Mouse (Mus musculus): ENCODE data around the gene Pprc1. TPM values are rescaled to one million over a fixed set of nuclear protein-coding genes. Genes with fewer than 3 reads are reported as not detected.

Pprc1 gene
- total RNA-seq, 2 experiments from 2014 or later: 12.5 to 13.7 TPM

GRCm38 (mm10) chr19:46114617-46115016, 69.9 kb downstream of the Pprc1 start:
- DNase-seq: no peak

- DNase-seq: no peak
These were observed 74.8 kb downstream of the Pprc1 start for GRCm38 (mm10) chr19:46119458-46119857.

DNA sequence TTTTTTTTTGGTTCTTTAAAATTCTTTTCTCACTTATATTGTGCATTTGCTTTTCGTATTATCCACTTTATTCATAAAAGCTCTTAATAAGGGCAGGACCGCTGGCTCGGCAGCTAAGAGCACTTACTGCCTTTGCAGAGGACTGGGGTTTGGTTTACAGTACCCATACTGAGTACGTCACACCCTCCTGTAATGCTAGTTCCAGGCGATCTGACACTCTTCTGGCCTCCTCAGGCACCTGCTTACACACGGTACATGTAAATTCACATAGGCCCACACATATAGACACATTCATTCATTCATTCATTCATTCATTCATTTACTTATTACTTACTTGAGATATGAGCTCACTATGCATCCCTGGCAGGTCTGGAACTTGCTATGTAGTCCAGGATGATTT, 76.2 kb downstream of the Pprc1 start:
- DNase-seq: no peak

Other genes starting within 250 kb of the Pprc1 start
- gene Kcnip2, start 228.8 kb upstream of the Pprc1 start, total RNA-seq (2021): under 1 TPM in 1 of 2 experiments, not detected in 1; 0.29 TPM
- gene Armh3, start 46.4 kb upstream of the Pprc1 start, total RNA-seq (2021): 10 to 100 TPM; 10.2 TPM
- gene Hps6, start 41.4 kb upstream of the Pprc1 start, total RNA-seq (2021): 1 to 10 TPM; 2.7 to 3.9 TPM
- gene Ldb1, start 328 bp downstream of the Pprc1 start, total RNA-seq (2021): 10 to 100 TPM; 15.5 to 16.5 TPM
- 10 to 100 TPM; 15.0 to 19.7 TPM for gene Nolc1, start 31.0 kb downstream of the Pprc1 start, total RNA-seq (2021)
- gene Elovl3, start 87.0 kb downstream of the Pprc1 start, total RNA-seq (2021): not detected
- gene Pitx3, start 103.4 kb downstream of the Pprc1 start, total RNA-seq (2021): 10 to 100 TPM in 1 of 2 experiments, 1 to 10 TPM in 1; 9.9 to 12.7 TPM
- 10 to 100 TPM; 47.4 to 48.3 TPM for gene Gbf1, start 107.6 kb downstream of the Pprc1 start, total RNA-seq (2021)

Data from gastrocnemius, postnatal 25 days (tissue).